Mouse (Mus musculus) gonadal fat pad, adult 2 months (tissue): ENCODE results near the gene Rbm20. TPM values are rescaled to one million over a fixed set of nuclear protein-coding genes. Genes with fewer than 3 reads are reported as not detected.

Source experiments
- DNase-seq: peaks from one replicate; pipeline ENCODE4 v3.0.0-alpha.2; 2012; ENCODE audit warnings: low read depth
- polyA plus RNA-seq: library from polyadenylated mRNA; depleted of rRNA; stranded (reverse); fragments of >200 nt; gene quantifications from 2 replicates; pipeline ENCODE4 v1.2.3, GENCODE M21; 2012

Gene Rbm20
- polyA plus RNA-seq, 1 experiment: 2.2 TPM

- no peak for DNase-seq
These were observed 200.7 kb downstream of the Rbm20 start for GRCm38 (mm10) chr19:53877779-53878178.

GRCm38 (mm10) chr19:53880460-53880859, 203.4 kb downstream of the Rbm20 start:
- no peak for DNase-seq

GRCm38 (mm10) chr19:53881786-53882185, 204.7 kb downstream of the Rbm20 start:
- DNase-seq: no peak

GRCm38 (mm10) chr19:53885450-53885849, 208.3 kb downstream of the Rbm20 start:
- no peak for DNase-seq

GRCm38 (mm10) chr19:53886576-53887370, 209.7 kb downstream of the Rbm20 start:
- no peak for DNase-seq

GRCm38 (mm10) chr19:53887822-53888221, 210.7 kb downstream of the Rbm20 start:
- no peak for DNase-seq

GRCm38 (mm10) chr19:53888331-53888730, 211.2 kb downstream of the Rbm20 start:
- no peak for DNase-seq

GRCm38 (mm10) chr19:53889555-53889954, 212.4 kb downstream of the Rbm20 start:
- DNase-seq: no peak

- DNase-seq: no peak
These were observed 213.2 kb downstream of the Rbm20 start for GRCm38 (mm10) chr19:53890274-53890673.

GRCm38 (mm10) chr19:53890781-53891251, 213.7 kb downstream of the Rbm20 start:
- no peak for DNase-seq

- no peak for DNase-seq
These were observed 214.5 kb downstream of the Rbm20 start for GRCm38 (mm10) chr19:53891569-53891968.

GRCm38 (mm10) chr19:53892061-53892460, 215.0 kb downstream of the Rbm20 start, which contains the start of gene Pdcd4:
Pdcd4 (plus strand) TSS chr19:53892231.
- DNase-seq: no peak

GRCm38 (mm10) chr19:53892838-53893359, 215.8 kb downstream of the Rbm20 start:
- no peak for DNase-seq

GRCm38 (mm10) chr19:53893711-53894171, 216.6 kb downstream of the Rbm20 start:
- DNase-seq: no peak

GRCm38 (mm10) chr19:53894538-53895121, 217.5 kb downstream of the Rbm20 start:
- DNase-seq: peak; percentile 99

GRCm38 (mm10) chr19:53898046-53898445, 220.9 kb downstream of the Rbm20 start:
- DNase-seq: no peak

- DNase-seq: no peak
These were observed 221.4 kb downstream of the Rbm20 start for GRCm38 (mm10) chr19:53898498-53898897.

GRCm38 (mm10) chr19:53898970-53899900, 222.1 kb downstream of the Rbm20 start:
- no peak for DNase-seq

- no peak for DNase-seq
These were observed 223.0 kb downstream of the Rbm20 start for GRCm38 (mm10) chr19:53899941-53900610.

- no peak for DNase-seq
These were observed 225.0 kb downstream of the Rbm20 start for GRCm38 (mm10) chr19:53901931-53902738.
